Mouse (Mus musculus) MEL (cell line): Measurements from ENCODE around the gene Fpr2. TPM values are rescaled to one million over a fixed set of nuclear protein-coding genes. Genes with fewer than 3 reads are reported as not detected.

ENCODE experiments used
- DNase-seq: peaks from one replicate; pipeline ENCODE4 v3.0.0; 2011; ENCODE audit warnings: low read depth, low spot score
- H3K27ac ChIP-seq: 2 replicates; pipeline ENCODE4 v1.5.1; 2012; ENCODE audit warnings: low read depth, mild to moderate bottlenecking, control low read depth, low read length, moderate library complexity; ENCODE audit not compliant: control insufficient read depth
- H3K27me3 ChIP-seq, 2 experiments: fragments of 150-350 bp in 1 of 2; sonication (generic) in 1 of 2; 2 replicates each; pipeline ENCODE4 v1.6.1; 2012; ENCODE audit warnings: low read length in 2 of 2, mild to moderate bottlenecking in 2 of 2, improper control_type of control experiment in 1 of 2, moderate library complexity in 1 of 2; ENCODE audit not compliant: insufficient read depth in 2 of 2, control insufficient read depth in 1 of 2
- H3K36me3 ChIP-seq, 2 experiments: 2 replicates each; pipeline ENCODE4 v1.6.1; 2012 to 2014; ENCODE audit warnings: low read length in 2 of 2, improper control_type of control experiment in 1 of 2, inconsistent platforms in 1 of 2, mild to moderate bottlenecking in 1 of 2; ENCODE audit not compliant: insufficient read depth in 2 of 2, control insufficient read depth in 1 of 2
- H3K4me1 ChIP-seq, 2 experiments: fragments of 150-350 bp in 1 of 2; sonication (generic) in 1 of 2; 2 replicates each; pipeline ENCODE4 v1.6.1; 2012; ENCODE audit warnings: low read length in 2 of 2, improper control_type of control experiment in 1 of 2, mild to moderate bottlenecking in 1 of 2; ENCODE audit not compliant: insufficient read depth in 2 of 2, control insufficient read depth in 1 of 2
- H3K4me3 ChIP-seq, 2 experiments: fragments of 150-350 bp in 1 of 2; sonication (generic) in 1 of 2; 2 replicates each; pipeline ENCODE4 v1.5.1; 2012; ENCODE audit warnings: low read depth in 2 of 2, low read length in 2 of 2, mild to moderate bottlenecking in 2 of 2, moderate library complexity in 2 of 2, control low read depth in 1 of 2, improper control_type of control experiment in 1 of 2; ENCODE audit not compliant: control insufficient read depth in 1 of 2, insufficient read depth in 1 of 2
- H3K79me2 ChIP-seq: 2 replicates; pipeline ENCODE4 v1.6.1; 2012; ENCODE audit warnings: mild to moderate bottlenecking, low read length, moderate library complexity; ENCODE audit not compliant: control insufficient read depth, poor library complexity, insufficient read depth
- H3K9ac ChIP-seq: 2 replicates; pipeline ENCODE4 v1.6.1; 2012; ENCODE audit warnings: low read depth, mild to moderate bottlenecking, control low read depth, low read length, moderate library complexity; ENCODE audit not compliant: control insufficient read depth, poor library complexity, severe bottlenecking
- H3K9me3 ChIP-seq: fragments of 150-350 bp; sonication (generic); replicated peaks from 2 replicates; pipeline ENCODE4 v1.6.1; 2012; ENCODE audit warnings: mild to moderate bottlenecking, low read length, improper control_type of control experiment, moderate library complexity; ENCODE audit not compliant: insufficient read depth
- BHLHE40 ChIP-seq: IDR thresholded peaks from 2 replicates; pipeline ENCODE4 v1.6.1; 2012; ENCODE audit warnings: low read depth, mild to moderate bottlenecking, inconsistent platforms, low read length, improper control_type of control experiment, borderline replicate concordance
- CHD1 ChIP-seq: IDR thresholded peaks from 2 replicates; pipeline ENCODE4 v1.6.1; 2012; ENCODE audit warnings: low read depth, mild to moderate bottlenecking, inconsistent platforms, low read length, improper control_type of control experiment
- EP300 ChIP-seq, 2 experiments: IDR thresholded peaks; 2 replicates each; pipeline ENCODE4 v1.6.1; 2011; ENCODE audit warnings: improper control_type of control experiment in 2 of 2, low read length in 2 of 2, low read depth in 1 of 2, mild to moderate bottlenecking in 1 of 2
- ETS1 ChIP-seq: IDR thresholded peaks from 2 replicates; pipeline ENCODE4 v1.6.1; 2012; ENCODE audit warnings: low read depth, mild to moderate bottlenecking, inconsistent platforms, low read length, improper control_type of control experiment, moderate library complexity
- GABPA ChIP-seq: IDR thresholded peaks from 2 replicates; pipeline ENCODE4 v1.6.1; 2012; ENCODE audit warnings: low read depth, mild to moderate bottlenecking, inconsistent platforms, low read length, improper control_type of control experiment, moderate library complexity
- GATA1 ChIP-seq: IDR thresholded peaks from 2 replicates; pipeline ENCODE4 v1.6.1; 2011; ENCODE audit warnings: low read depth, low read length, improper control_type of control experiment
- HCFC1 ChIP-seq: IDR thresholded peaks from 2 replicates; pipeline ENCODE4 v1.6.1; 2012; ENCODE audit warnings: low read depth, mild to moderate bottlenecking, inconsistent platforms, low read length, improper control_type of control experiment, moderate library complexity
- KAT2A ChIP-seq: conservative IDR thresholded peaks from 2 replicates; pipeline ENCODE4 v1.6.1; 2012; ENCODE audit warnings: low read depth, low read length, improper control_type of control experiment, inconsistent platforms
- MAFK ChIP-seq: IDR thresholded peaks from 2 replicates; pipeline ENCODE4 v1.6.1; 2011; ENCODE audit warnings: low read depth, mild to moderate bottlenecking, low read length, improper control_type of control experiment, borderline replicate concordance
- MAX ChIP-seq: IDR thresholded peaks from 2 replicates; pipeline ENCODE4 v1.6.1; 2011; ENCODE audit warnings: low read length, improper control_type of control experiment
- MAZ ChIP-seq: IDR thresholded peaks from 2 replicates; pipeline ENCODE4 v1.6.1; 2012; ENCODE audit warnings: low read depth, mild to moderate bottlenecking, inconsistent platforms, low read length, improper control_type of control experiment
- MEF2A ChIP-seq: IDR thresholded peaks from 2 replicates; pipeline ENCODE4 v1.6.1; 2014; ENCODE audit warnings: low read depth, mild to moderate bottlenecking, inconsistent platforms, low read length, improper control_type of control experiment; ENCODE audit not compliant: poor library complexity, insufficient replicate concordance, severe bottlenecking; ENCODE audit errors: extremely low read depth
- MXI1 ChIP-seq: IDR thresholded peaks from 2 replicates; pipeline ENCODE4 v1.6.1; 2011; ENCODE audit warnings: mild to moderate bottlenecking, low read depth, low read length, improper control_type of control experiment
- MYC ChIP-seq: IDR thresholded peaks from 2 replicates; pipeline ENCODE4 v1.6.1; 2011; ENCODE audit warnings: low read depth, mild to moderate bottlenecking, low read length, improper control_type of control experiment, moderate library complexity
- NELFE ChIP-seq: IDR thresholded peaks from 2 replicates; pipeline ENCODE4 v1.6.1; 2011; ENCODE audit warnings: low read depth, low read length, improper control_type of control experiment
- NRF1 ChIP-seq: IDR thresholded peaks from 2 replicates; pipeline ENCODE4 v1.6.1; 2014; ENCODE audit warnings: low read depth, mild to moderate bottlenecking, inconsistent platforms, low read length, improper control_type of control experiment, moderate library complexity; ENCODE audit not compliant: poor library complexity, insufficient read depth, severe bottlenecking
- POLR2A ChIP-seq, 2 experiments: IDR thresholded peaks; 2 replicates each; pipeline ENCODE4 v1.6.1; 2011 to 2012; ENCODE audit warnings: low read length in 2 of 2, mild to moderate bottlenecking in 2 of 2, control low read depth in 1 of 2, improper control_type of control experiment in 1 of 2, low read depth in 1 of 2, moderate library complexity in 1 of 2; ENCODE audit not compliant: control insufficient read depth in 1 of 2, insufficient read depth in 1 of 2, poor library complexity in 1 of 2
- POLR2AphosphoS5 ChIP-seq: IDR thresholded peaks from 2 replicates; pipeline ENCODE4 v1.6.1; 2012; ENCODE audit warnings: low read depth, borderline replicate concordance, mild to moderate bottlenecking, inconsistent platforms, low read length, moderate library complexity, mixed read lengths
- RAD21 ChIP-seq: IDR thresholded peaks from 2 replicates; pipeline ENCODE4 v1.6.1; 2011; ENCODE audit warnings: mild to moderate bottlenecking, low read depth, low read length, improper control_type of control experiment
- SIN3A ChIP-seq: IDR thresholded peaks from 2 replicates; pipeline ENCODE4 v1.6.1; 2012; ENCODE audit warnings: low read length, improper control_type of control experiment, inconsistent platforms
- TBP ChIP-seq: IDR thresholded peaks from 2 replicates; pipeline ENCODE4 v1.8.0; 2011; ENCODE audit warnings: low read depth, low read length, improper control_type of control experiment
- UBTF ChIP-seq: IDR thresholded peaks from 2 replicates; pipeline ENCODE4 v1.6.1; 2012; ENCODE audit warnings: low read depth, mild to moderate bottlenecking, inconsistent platforms, low read length, improper control_type of control experiment, moderate library complexity, borderline replicate concordance; ENCODE audit not compliant: insufficient read depth
- polyA plus RNA-seq, 2 experiments: library from polyadenylated mRNA; stranded (reverse) in 1 of 2; unstranded in 1 of 2; fragments of >175 nt in 1 of 2; fragments of >200 nt in 1 of 2; gene quantifications; 2 replicates each; pipeline versions ENCODE4 v1.2.1 to v1.2.4; 2012; ENCODE audit warnings: low replicate concordance in 2 of 2, low read depth in 1 of 2; ENCODE audit not compliant: insufficient read length in 2 of 2, insufficient read depth in 1 of 2, missing spikeins in 1 of 2
- total RNA-seq: library from RNA; depleted of rRNA; stranded (reverse); fragments of 300-350 nt; gene quantifications from 2 replicates; pipeline ENCODE4 v1.2.3, GENCODE M21; 2012

The Fpr2 gene
- total and polyA plus RNA-seq, 3 experiments, result not detected

- TF ChIP-seq CHD1 (no peak), KAT2A (no peak), GABPA (no peak), RAD21 (no peak), POLR2A (IDR thresholded peaks at IDR 0.05; ENCODE audit: control insufficient read depth in 1 of 2, insufficient read depth in 1 of 2, low read depth in 1 of 2, low read length in 2 of 2, poor library complexity in 1 of 2) (no peak), EP300 (IDR thresholded peaks at IDR 0.05; ENCODE audit: low read depth in 1 of 2, low read length in 2 of 2) (no peak), SIN3A (no peak), NRF1 (no peak), HCFC1 (no peak)
- H3K4me1 ChIP-seq, result no peaks in the 10 kb centered on the region
- no peak within 1 kb of the TSS for H3K4me3 ChIP-seq
- no peak for DNase-seq
- H3K36me3 ChIP-seq, result no peaks in the 10 kb centered on the region
- no peaks in the 10 kb centered on the region for H3K9me3 ChIP-seq
- no peak within 1 kb of the TSS for H3K27ac ChIP-seq
- no peak within 1 kb of the TSS for H3K9ac ChIP-seq
- H3K79me2 ChIP-seq, result no peaks in the 10 kb centered on the region
- H3K27me3 ChIP-seq, result no peaks in the 10 kb centered on the region
Observed at GRCm38 (mm10) chr17:17855064-17855838, 32.4 kb upstream of the Fpr2 start, which contains the start of gene Has1. Gene Has1 (minus strand): TSS chr17:17855205.

- no peaks in the 10 kb centered on the region for H3K4me1 ChIP-seq
- no peaks in the 10 kb centered on the region for H3K27me3 ChIP-seq
- TF ChIP-seq MAFK (no peak), ETS1 (no peak), MXI1 (no peak), UBTF (no peak), GATA1 (no peak), MEF2A (no peak), TBP (no peak), MAZ (no peak), NELFE (no peak), BHLHE40 (no peak), HCFC1 (no peak), POLR2A (IDR thresholded peaks at IDR 0.05; ENCODE audit: control insufficient read depth in 1 of 2, insufficient read depth in 1 of 2, low read depth in 1 of 2, low read length in 2 of 2, poor library complexity in 1 of 2) (no peak), POLR2AphosphoS5 (no peak), MAX (no peak), SIN3A (no peak), MYC (no peak)
- H3K36me3 ChIP-seq, result no peaks in the 10 kb centered on the region
- no peak overlapping the region for H3K4me3 ChIP-seq
- no peak for DNase-seq
- H3K27ac ChIP-seq, result no peak overlapping the region
- no peaks in the 10 kb centered on the region for H3K79me2 ChIP-seq
- no peaks in the 10 kb centered on the region for H3K9me3 ChIP-seq
- no peak overlapping the region for H3K9ac ChIP-seq
Observed at GRCm38 (mm10) chr17:17856612-17857011, 31.0 kb upstream of the Fpr2 start.
